Mouse (Mus musculus) frontal cortex, adult 2 months (tissue): ENCODE measurements at regions not wholly inside any gene's neighbourhood (a gene's known extent, or its start where the extent isn't known, plus 50 kb on each side); places are given as distances from the start of the nearest gene placed in this dataset.

Experiments used
- DNase-seq, 2 experiments: peaks; one replicate each; pipeline ENCODE4 v3.0.0; 2022; ENCODE audit warnings: low spot score in 1 of 2; ENCODE audit errors: extremely low spot score in 1 of 2

- DNase-seq, result peak; percentile 21 to 52
Observed at GRCm38 (mm10) chr2:160207226-160207625, 126.7 kb downstream of the Gm826 start.

- DNase-seq, result peak in 1 of 2 experiments; percentile 7
Observed at GRCm38 (mm10) chr2:160192661-160193060, 141.3 kb downstream of the Gm826 start.

- DNase-seq, result no peak
Observed at GRCm38 (mm10) chr2:160186106-160186505, 147.9 kb downstream of the Gm826 start.

- DNase-seq, result peak in 1 of 2 experiments; percentile 22
Observed at GRCm38 (mm10) chr2:160170975-160171515, 162.9 kb downstream of the Gm826 start.

- no peak for DNase-seq
Observed at GRCm38 (mm10) chr2:160158599-160159261, 175.2 kb downstream of the Gm826 start.

GRCm38 (mm10) chr2:160153781-160154180 is 180.2 kb downstream of the Gm826 start:
- no peak for DNase-seq

GRCm38 (mm10) chr2:160152101-160152500 is 181.9 kb downstream of the Gm826 start:
- no peak for DNase-seq

- no peak for DNase-seq
Observed at GRCm38 (mm10) chr2:160148936-160149335, 185.0 kb downstream of the Gm826 start.

GRCm38 (mm10) chr2:160148516-160148915 is 185.4 kb downstream of the Gm826 start:
- no peak for DNase-seq

GRCm38 (mm10) chr2:160148031-160148430 is 185.9 kb downstream of the Gm826 start:
- no peak for DNase-seq

GRCm38 (mm10) chr2:160140166-160140740 is 193.7 kb downstream of the Gm826 start:
- no peak for DNase-seq

GRCm38 (mm10) chr2:160138091-160138490 is 195.9 kb downstream of the Gm826 start:
- DNase-seq, result no peak

GRCm38 (mm10) chr2:160131797-160132196 is 202.2 kb downstream of the Gm826 start:
- no peak for DNase-seq

- no peak for DNase-seq
Observed at GRCm38 (mm10) chr2:160131386-160131785, 202.6 kb downstream of the Gm826 start.

GRCm38 (mm10) chr2:160117148-160117547 is 216.8 kb downstream of the Gm826 start:
- no peak for DNase-seq

- no peak for DNase-seq
Observed at GRCm38 (mm10) chr2:160111176-160111692, 222.7 kb downstream of the Gm826 start.

- DNase-seq, result no peak
Observed at GRCm38 (mm10) chr2:160093078-160093477, 240.9 kb downstream of the Gm826 start.

GRCm38 (mm10) chr2:160085999-160086398 is 248.0 kb downstream of the Gm826 start:
- DNase-seq, result no peak

- DNase-seq, result no peak
Observed at GRCm38 (mm10) chr2:160083674-160084073, 250.3 kb downstream of the Gm826 start.

GRCm38 (mm10) chr2:160082106-160082653 is 251.8 kb downstream of the Gm826 start:
- no peak for DNase-seq

GRCm38 (mm10) chr2:160075694-160076093 is 258.3 kb downstream of the Gm826 start:
- DNase-seq, result peak in 1 of 2 experiments; percentile 5

- DNase-seq, result no peak
Observed at GRCm38 (mm10) chr2:160070441-160070840, 263.5 kb downstream of the Gm826 start.
